Mouse (Mus musculus) midbrain, embryonic 13.5 days (tissue): Measurements from ENCODE around the gene Nip7. TPM values are rescaled to one million over a fixed set of nuclear protein-coding genes. Genes with fewer than 3 reads are reported as not detected.
"Not testable (repeated sequence)": the region's sequence is repeated elsewhere in the genome, so short reads cannot be mapped to it uniquely, and the experiment has no call there.

Experiments
- ATAC-seq: fragments of 200-750 bp; cut with Nextera tagmentation; 2 replicates; pipeline ENCODE4 v1.8.0; 2017; ENCODE audit warnings: mild to moderate bottlenecking, moderate TSS enrichment, moderate library complexity
- H3K27ac ChIP-seq: fragments of 300-500 bp; sonication (generic); 2 replicates; pipeline ENCODE4 v1.5.1; 2015; ENCODE audit warnings: inconsistent platforms, mild to moderate bottlenecking, moderate library complexity
- H3K27me3 ChIP-seq: fragments of 300-500 bp; sonication (generic); 2 replicates; pipeline ENCODE4 v1.6.1; 2015; ENCODE audit warnings: mild to moderate bottlenecking, inconsistent platforms
- H3K36me3 ChIP-seq: fragments of 300-500 bp; sonication (generic); 2 replicates; pipeline ENCODE4 v1.6.1; 2015; ENCODE audit warnings: mild to moderate bottlenecking, inconsistent platforms
- H3K4me1 ChIP-seq: fragments of 300-500 bp; sonication (generic); replicated peaks from 2 replicates; pipeline ENCODE4 v1.6.1; 2015; ENCODE audit warnings: inconsistent platforms
- H3K4me2 ChIP-seq: fragments of 300-500 bp; sonication (generic); replicated peaks from 2 replicates; pipeline ENCODE4 v1.6.1; 2015; ENCODE audit warnings: moderate library complexity, mild to moderate bottlenecking, inconsistent platforms
- H3K4me3 ChIP-seq: fragments of 300-500 bp; sonication (generic); replicated peaks from 2 replicates; pipeline ENCODE4 v1.5.1; 2015; ENCODE audit warnings: mild to moderate bottlenecking, inconsistent platforms
- H3K9ac ChIP-seq: fragments of 300-500 bp; sonication (generic); replicated peaks from 2 replicates; pipeline ENCODE4 v1.6.1; 2015; ENCODE audit warnings: mild to moderate bottlenecking, inconsistent platforms
- H3K9me3 ChIP-seq: fragments of 300-500 bp; sonication (generic); 2 replicates; pipeline ENCODE4 v1.6.1; 2016; ENCODE audit warnings: mild to moderate bottlenecking, inconsistent platforms
- WGBS: fragments of 180-500 bp; shearing (Covaris S2); methylation state at CpG from one replicate; pipeline ENCODE4 v1.1.7; 2015; 5-methylcytosine and 5-hydroxymethylcytosine counted together
- polyA plus RNA-seq: library from polyadenylated mRNA; unstranded; fragments of >200 nt; fragmentation: Nextera tagmentation; extraction: Ambion mirVana; gene quantifications from 2 replicates; pipeline ENCODE4 v1.2.1, GENCODE M21; 2015

Gene Nip7
- polyA plus RNA-seq, 1 experiment from 2014 or later, result 81.9 TPM

DNA sequence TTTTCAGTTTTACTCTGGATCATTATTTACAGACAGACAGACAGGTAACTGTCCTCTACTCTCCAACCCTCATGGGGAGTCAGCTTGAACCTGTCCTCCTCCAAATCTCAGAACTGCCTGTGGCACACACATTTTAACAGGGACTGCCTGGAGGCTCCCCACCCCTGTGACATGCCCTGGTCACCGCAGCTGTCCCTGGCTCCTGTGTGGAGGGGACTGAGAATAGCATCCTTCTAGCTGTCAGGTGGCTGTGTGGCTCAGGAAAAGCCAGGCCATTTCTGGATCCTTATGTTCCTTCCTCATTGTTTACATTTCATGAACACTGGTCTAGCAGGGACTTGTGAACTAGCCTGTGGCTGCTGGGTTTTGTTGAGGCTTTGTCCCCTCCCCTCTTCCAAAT is 17.5 kb downstream of the Nip7 start:
- Histone ChIP-seq H3K4me1 (no peaks in the 10 kb centered on the region), H3K36me3 (peaks cover 93% of the 10 kb centered on the region), H3K4me2 (no peak overlapping the region), H3K4me3 (no peak overlapping the region), H3K9me3 (no peaks in the 10 kb centered on the region), H3K27ac (no peak overlapping the region), H3K27me3 (no peaks in the 10 kb centered on the region), H3K9ac (no peak overlapping the region)
- 76% methylated on average over 1 of the region's 1 CpGs for WGBS
- no peak for ATAC-seq

GRCm38 (mm10) chr8:107076239-107076888 is 19.7 kb downstream of the Nip7 start:
- WGBS, result 94% methylated on average over 7 of the region's 7 CpGs

DNA sequence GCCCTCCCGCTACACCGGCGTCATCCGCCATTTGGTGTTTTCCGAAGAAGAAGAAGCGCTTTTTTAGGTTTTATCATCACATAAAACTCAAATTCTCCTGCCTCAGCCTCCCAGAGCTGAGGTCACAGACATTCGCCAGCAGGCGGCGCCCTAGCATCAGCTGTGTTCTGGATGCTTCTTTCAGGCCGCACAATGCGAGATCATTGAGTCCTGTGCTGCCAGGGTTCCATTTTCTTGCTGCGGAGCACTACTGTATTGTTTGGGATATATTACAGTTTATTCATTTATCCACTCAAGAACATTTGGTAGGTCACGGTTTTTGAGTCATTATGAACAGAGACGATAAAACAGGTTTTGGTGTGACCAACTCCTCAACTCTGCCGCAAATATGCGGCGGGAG is 28.7 kb downstream of the Nip7 start:
- Histone ChIP-seq H3K9ac (no peak overlapping the region), H3K4me1 (no peaks in the 10 kb centered on the region), H3K27me3 (no peaks in the 10 kb centered on the region), H3K27ac (no peak overlapping the region), H3K4me3 (no peak overlapping the region), H3K36me3 (peaks cover 82% of the 10 kb centered on the region), H3K9me3 (no peaks in the 10 kb centered on the region), H3K4me2 (no peak overlapping the region)
- WGBS, result 98% methylated on average over 17 of the region's 17 CpGs
- no peak for ATAC-seq

More at GRCm38 (mm10) chr8:107076239-107076888, 19.7 kb downstream of the Nip7 start:
- Histone ChIP-seq H3K27ac (no peak overlapping the region), H3K36me3 (peaks cover 96% of the 10 kb centered on the region), H3K9ac (no peak overlapping the region), H3K4me1 (no peaks in the 10 kb centered on the region), H3K4me2 (no peak overlapping the region), H3K27me3 (no peaks in the 10 kb centered on the region), H3K9me3 (no peaks in the 10 kb centered on the region), H3K4me3 (no peak overlapping the region)
- ATAC-seq, result no peak

DNA sequence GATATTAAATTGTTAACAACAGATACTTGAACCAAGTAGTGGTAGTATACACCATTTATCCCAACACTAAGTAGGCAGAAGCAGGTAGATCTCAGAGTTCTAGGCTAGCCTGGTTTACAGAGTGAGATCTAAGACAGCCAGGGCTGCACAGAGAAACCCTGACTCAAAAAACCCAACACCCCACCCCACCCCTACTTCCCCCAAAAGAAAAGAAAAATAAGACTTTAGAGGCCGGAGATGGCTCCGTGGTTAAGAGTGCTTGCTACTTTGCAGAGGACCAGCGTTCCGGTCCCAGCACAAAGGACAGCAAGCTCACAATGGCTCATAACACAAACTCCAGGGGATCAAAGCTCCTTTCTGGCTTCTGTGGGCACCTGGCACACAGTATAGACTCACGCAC is 29.3 kb downstream of the Nip7 start:
- no peaks in the 10 kb centered on the region for H3K4me1 ChIP-seq
- no peaks in the 10 kb centered on the region for H3K27me3 ChIP-seq
- no peak overlapping the region for H3K9ac ChIP-seq
- ATAC-seq, result no peak
- no peak overlapping the region for H3K4me3 ChIP-seq
- H3K36me3 ChIP-seq, result peaks cover 82% of the 10 kb centered on the region
- WGBS, result 100% methylated on average over 5 of the region's 5 CpGs
- H3K4me2 ChIP-seq, result no peak overlapping the region
- H3K27ac ChIP-seq, result no peak overlapping the region
- H3K9me3 ChIP-seq, result no peaks in the 10 kb centered on the region

GRCm38 (mm10) chr8:107088526-107089063 is 31.9 kb downstream of the Nip7 start:
- 96% methylated on average over 5 of the region's 5 CpGs for WGBS
- no peak for ATAC-seq
- H3K4me3 ChIP-seq, result no peak overlapping the region
- H3K27ac ChIP-seq, result no peak overlapping the region
- no peaks in the 10 kb centered on the region for H3K27me3 ChIP-seq
- no peaks in the 10 kb centered on the region for H3K4me1 ChIP-seq
- peaks cover 73% of the 10 kb centered on the region for H3K36me3 ChIP-seq
- no peaks in the 10 kb centered on the region for H3K9me3 ChIP-seq
- H3K9ac ChIP-seq, result no peak overlapping the region
- no peak overlapping the region for H3K4me2 ChIP-seq

DNA sequence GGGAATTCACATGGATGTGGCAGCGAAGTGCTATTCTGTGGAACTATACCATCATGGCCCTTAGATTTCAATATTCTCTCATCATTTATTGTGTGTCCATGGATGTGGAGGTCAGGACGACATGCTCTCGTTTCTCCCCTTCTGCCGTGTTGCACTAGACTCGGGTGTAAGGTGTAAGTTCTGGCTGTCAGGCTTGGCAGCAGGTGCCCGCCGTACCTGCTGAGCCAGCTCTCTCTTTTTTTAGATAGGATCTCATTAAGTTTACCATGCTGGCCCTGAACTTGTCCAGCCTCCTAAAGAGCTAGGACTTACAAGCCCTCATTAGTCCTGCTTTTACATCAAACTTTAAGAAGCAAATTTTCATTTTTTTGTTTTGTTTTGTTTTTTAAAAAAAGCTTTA is 33.9 kb downstream of the Nip7 start:
- H3K4me2 ChIP-seq, result no peak overlapping the region
- H3K36me3 ChIP-seq, result peaks cover 63% of the 10 kb centered on the region
- no peaks in the 10 kb centered on the region for H3K9me3 ChIP-seq
- no peak overlapping the region for H3K4me3 ChIP-seq
- no peak overlapping the region for H3K27ac ChIP-seq
- WGBS, result 96% methylated on average over 7 of the region's 7 CpGs
- no peak for ATAC-seq
- H3K27me3 ChIP-seq, result no peaks in the 10 kb centered on the region
- H3K9ac ChIP-seq, result no peak overlapping the region
- peaks cover 19% of the 10 kb centered on the region for H3K4me1 ChIP-seq

DNA sequence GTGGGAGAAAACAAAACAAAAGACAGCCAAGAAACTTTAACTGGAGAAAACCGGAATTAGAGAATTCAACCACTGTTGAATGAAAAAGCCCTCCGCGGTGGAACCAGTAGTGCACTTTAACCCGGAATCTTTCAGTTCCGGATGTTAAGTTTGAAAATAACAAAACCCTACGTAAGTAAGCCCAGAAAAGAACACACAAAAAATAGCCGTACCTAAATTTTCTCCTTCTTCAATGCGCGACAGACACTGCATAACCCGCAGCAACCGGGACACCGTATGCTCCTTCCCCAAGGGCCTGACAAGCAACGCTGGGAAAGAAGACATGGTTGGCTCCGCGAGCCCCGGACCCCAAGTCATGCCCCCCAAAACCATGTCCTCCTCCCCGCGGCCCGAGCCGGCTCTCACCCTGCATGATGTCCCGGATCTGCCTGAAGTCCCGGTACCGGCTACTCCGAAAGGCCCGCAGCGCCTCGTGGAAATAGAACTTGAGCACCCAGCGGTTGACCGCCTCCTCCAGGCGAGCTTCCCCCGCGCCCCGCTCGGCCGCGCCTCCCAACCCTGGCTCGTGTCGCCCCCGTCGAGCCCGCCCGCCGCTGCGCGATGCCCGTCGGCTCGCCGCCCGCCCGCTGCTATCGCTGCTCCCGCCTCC is 39.2 kb downstream of the Nip7 start:
- Histone ChIP-seq H3K27ac (peak overlapping the region; percentile 89), H3K9ac (peak overlapping the region; percentile 90), H3K4me1 (peaks cover 23% of the 10 kb centered on the region), H3K4me3 (peak overlapping the region; percentile 67), H3K9me3 (no peaks in the 10 kb centered on the region), H3K4me2 (peak overlapping the region; percentile 63), H3K27me3 (no peaks in the 10 kb centered on the region), H3K36me3 (peaks cover 15% of the 10 kb centered on the region)
- WGBS, result under 1% methylated on average over 53 of the region's 53 CpGs
- ATAC-seq, result peak; percentile 83; the same call in 1 of the 2 replicates

DNA sequence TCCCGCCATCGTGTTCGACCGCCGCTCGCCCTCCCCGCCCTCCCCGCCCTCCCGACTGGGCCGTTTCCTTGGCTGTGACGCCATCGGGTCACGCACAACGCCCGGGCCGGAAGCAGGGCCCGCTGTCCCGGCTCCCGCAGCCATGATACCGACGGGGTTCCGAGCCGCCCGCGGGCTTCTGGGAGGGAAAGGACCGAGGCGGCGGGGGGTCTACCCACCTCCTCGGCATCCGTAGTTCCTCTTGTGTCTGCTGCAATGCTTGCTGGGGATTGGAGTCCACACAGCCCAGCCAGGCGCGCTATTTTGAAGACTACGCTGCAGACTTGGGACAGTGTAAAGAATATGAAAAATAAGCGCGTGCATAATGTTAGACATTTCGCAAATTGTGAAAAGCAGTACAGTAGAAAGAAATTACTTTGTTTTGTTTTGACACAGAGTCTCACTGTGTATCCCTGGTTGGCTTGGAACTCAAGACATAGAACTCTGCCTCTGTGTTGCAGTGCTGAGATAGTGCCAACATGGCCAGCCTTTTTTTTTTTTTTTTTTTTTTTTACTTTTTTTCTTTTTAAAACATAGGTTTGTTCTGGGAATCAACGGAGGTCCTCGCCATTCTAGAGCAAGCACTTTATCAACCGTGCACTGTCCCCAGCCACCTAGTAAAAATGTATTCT is 39.8 kb downstream of the Nip7 start, which contains the start of gene Terf2:
Gene Terf2, minus strand, starts transcription at position 182 of the 671 bp plus-strand sequence.
- peak; percentile 97 for ATAC-seq
- Histone ChIP-seq H3K4me3 (peak within 1 kb of the TSS; percentile 67), H3K9ac (peak within 1 kb of the TSS; percentile 90), H3K9me3 (no peaks in the 10 kb centered on the region), H3K27me3 (no peaks in the 10 kb centered on the region), H3K4me1 (peaks cover 23% of the 10 kb centered on the region), H3K36me3 (peaks cover 10% of the 10 kb centered on the region), H3K27ac (peak within 1 kb of the TSS; percentile 89), H3K4me2 (peak within 1 kb of the TSS; percentile 63)
- 4% methylated on average over 39 of the region's 39 CpGs for WGBS

DNA sequence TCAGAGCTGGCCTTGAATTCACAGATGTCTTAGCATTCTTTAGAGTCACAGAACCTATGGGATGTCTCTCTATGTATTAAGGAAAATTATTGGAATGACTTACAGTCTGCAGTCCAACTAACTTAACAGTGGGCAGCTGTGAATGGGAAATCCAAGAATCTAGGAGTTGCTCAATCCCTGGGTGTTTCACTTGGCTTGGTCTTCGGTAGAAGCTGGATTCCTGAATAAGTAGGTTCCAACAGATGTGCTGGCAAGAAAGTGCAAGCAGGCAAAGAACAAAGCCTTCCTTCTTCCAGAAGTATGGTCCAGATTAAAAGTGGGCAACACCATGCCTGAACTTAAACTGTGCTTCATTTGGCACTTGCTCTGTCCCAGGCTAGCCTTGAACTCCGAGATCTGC is 44.0 kb downstream of the Nip7 start:
- Histone ChIP-seq H3K4me3 (no peak overlapping the region), H3K27ac (no peak overlapping the region), H3K9me3 (no peaks in the 10 kb centered on the region), H3K4me2 (no peak overlapping the region), H3K36me3 (no peaks in the 10 kb centered on the region), H3K4me1 (peaks cover 3% of the 10 kb centered on the region; the same call in 1 of the 2 replicates), H3K9ac (no peak overlapping the region), H3K27me3 (no peaks in the 10 kb centered on the region)
- no peak for ATAC-seq
- 77% methylated on average over 2 of the region's 2 CpGs for WGBS

GRCm38 (mm10) chr8:107104547-107104946 is 47.9 kb downstream of the Nip7 start:
- Histone ChIP-seq H3K27ac (no peak overlapping the region), H3K36me3 (no peaks in the 10 kb centered on the region), H3K9me3 (no peaks in the 10 kb centered on the region), H3K9ac (no peak overlapping the region), H3K27me3 (no peaks in the 10 kb centered on the region), H3K4me1 (no peaks in the 10 kb centered on the region), H3K4me3 (no peak overlapping the region), H3K4me2 (no peak overlapping the region)
- WGBS, result 7% methylated on average over 4 of the region's 4 CpGs
- no peak for ATAC-seq

DNA sequence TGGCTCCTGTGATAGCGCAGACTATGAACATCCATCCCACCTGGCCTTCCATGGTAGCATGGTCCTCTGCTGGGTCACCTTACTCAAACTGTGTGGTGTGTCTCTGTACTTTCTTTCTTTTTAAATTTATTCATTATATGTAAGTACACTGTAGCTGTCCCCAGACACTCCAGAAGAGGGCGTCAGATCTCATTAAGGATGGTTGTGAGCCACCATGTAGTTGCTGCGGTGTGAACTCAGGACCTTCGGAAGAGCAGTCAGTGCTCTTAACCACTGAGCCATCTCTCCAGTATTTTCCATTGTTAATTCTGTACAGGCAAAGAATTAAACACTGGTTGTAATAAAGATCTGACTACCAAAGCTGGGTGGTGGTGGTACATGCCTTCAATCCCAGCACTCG is 51.4 kb downstream of the Nip7 start:
- H3K9ac ChIP-seq, H3K27ac ChIP-seq, H3K4me1 ChIP-seq, ATAC-seq, H3K4me2 ChIP-seq, H3K4me3 ChIP-seq, H3K27me3 ChIP-seq, H3K36me3 ChIP-seq, H3K9me3 ChIP-seq: not testable (repeated sequence)
- 94% methylated on average over 5 of the region's 5 CpGs for WGBS
